Mouse (Mus musculus) gastrocnemius, postnatal 25 days (tissue): Measurements from ENCODE around the gene Usp2. TPM values are rescaled to one million over a fixed set of nuclear protein-coding genes. Genes with fewer than 3 reads are reported as not detected.
A peak's percentile ranks its signal among the peaks of the same experiment; 100 is the strongest.

Source experiments
- DNase-seq: peaks from one replicate; pipeline ENCODE4 v3.0.0; 2022
- total RNA-seq, 2 experiments: library from RNA; stranded (reverse); gene quantifications; 1 replicate in 1 of 2; 2 replicates in 1 of 2; pipeline ENCODE4 v1.2.3; 2021

The Usp2 gene
- total RNA-seq, 2 experiments from 2014 or later, result 160 to 313 TPM

- DNase-seq, result no peak
Measured at GRCm38 (mm10) chr9:44075276-44075995, 8.6 kb downstream of the Usp2 start.

GRCm38 (mm10) chr9:44075996-44076763 is 9.4 kb downstream of the Usp2 start:
- DNase-seq, result no peak

DNA sequence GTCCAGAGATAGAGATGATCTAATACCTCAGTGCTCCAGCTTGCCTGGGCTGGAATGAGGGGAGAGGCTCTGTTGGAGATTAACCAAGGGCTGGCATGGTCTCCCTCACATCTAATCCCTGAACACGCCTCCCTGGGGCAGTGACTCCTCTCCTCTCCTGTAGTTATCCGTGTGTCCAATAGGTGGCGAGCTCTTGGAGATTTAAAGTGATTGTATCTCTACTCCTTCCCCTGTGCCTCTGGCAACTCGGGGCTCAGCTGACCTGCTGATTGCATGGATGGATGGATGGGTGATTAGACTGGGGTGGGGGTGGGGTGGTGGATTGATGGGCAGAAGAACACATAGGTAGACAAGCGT is 9.9 kb downstream of the Usp2 start:
- peak; percentile 87 for DNase-seq

- no peak for DNase-seq
Measured at GRCm38 (mm10) chr9:44077266-44077910, 10.6 kb downstream of the Usp2 start.

- DNase-seq, result no peak
Measured at GRCm38 (mm10) chr9:44078136-44078797, 11.4 kb downstream of the Usp2 start.

- peak; percentile 96 for DNase-seq
Measured at GRCm38 (mm10) chr9:44078955-44079756, 12.3 kb downstream of the Usp2 start.

GRCm38 (mm10) chr9:44079997-44080780 is 13.4 kb downstream of the Usp2 start:
- no peak for DNase-seq

GRCm38 (mm10) chr9:44080953-44081352 is 14.1 kb downstream of the Usp2 start:
- no peak for DNase-seq

- DNase-seq, result no peak
Measured at GRCm38 (mm10) chr9:44081581-44081980, 14.8 kb downstream of the Usp2 start.

GRCm38 (mm10) chr9:44082266-44082665 is 15.4 kb downstream of the Usp2 start:
- no peak for DNase-seq

DNA sequence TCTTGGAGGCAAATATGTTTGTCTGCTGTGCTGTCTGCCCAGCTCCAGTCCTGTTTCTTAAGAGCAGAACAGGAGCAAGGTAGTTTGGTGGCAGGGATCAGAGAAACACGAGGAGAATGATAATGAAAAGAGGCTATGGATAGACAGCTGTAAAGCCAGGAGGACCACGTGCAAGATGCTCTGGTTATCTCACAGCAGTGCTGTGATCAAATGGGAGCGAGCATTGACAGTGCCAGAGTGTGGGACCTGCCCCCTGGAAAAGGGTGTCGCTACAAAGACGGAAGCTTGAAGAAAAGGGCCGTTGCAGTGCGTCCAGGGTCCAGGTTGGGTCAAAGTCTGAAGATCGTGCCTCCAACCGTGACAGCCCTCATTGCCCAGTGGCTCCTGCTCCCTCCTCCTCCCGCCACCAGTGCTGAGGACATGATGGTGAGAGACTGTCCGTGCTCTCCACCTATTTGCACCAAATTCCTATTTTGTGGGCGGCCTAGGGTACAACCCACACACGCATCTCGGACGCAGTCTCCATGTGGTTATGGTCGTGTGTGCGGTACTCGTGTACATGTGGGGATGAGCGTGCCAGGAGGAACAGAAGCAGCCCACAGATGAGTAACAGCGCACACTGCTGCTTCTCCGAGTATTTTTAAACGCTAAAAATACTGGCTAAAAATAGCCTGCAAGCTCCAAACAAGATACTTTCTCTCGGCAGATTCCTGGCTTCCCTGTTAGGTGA is 16.7 kb downstream of the Usp2 start:
- DNase-seq, result peak; percentile 54

DNA sequence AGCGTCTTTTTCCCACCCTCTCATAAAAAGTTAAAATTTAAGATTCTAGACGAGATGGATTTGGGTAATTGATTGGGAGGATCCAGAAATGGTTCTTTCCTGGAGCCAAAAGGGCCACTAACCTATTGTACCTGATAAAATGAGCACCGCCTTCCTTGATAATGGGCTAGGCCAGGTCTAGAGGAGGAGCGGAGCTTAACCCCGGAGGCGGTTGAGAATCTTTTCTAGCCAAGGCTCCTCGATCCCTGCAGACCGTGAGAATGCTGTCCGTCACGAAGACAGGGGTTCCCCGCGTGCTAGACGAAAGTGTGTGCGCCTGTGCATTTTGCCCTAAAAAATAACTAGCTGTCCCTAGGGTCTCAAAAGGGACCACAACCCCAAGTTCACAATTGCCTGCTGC is 17.4 kb downstream of the Usp2 start:
- DNase-seq, result no peak

GRCm38 (mm10) chr9:44084659-44085229 is 17.9 kb downstream of the Usp2 start:
- DNase-seq, result peak; percentile 97

GRCm38 (mm10) chr9:44085276-44085675 is 18.5 kb downstream of the Usp2 start:
- DNase-seq, result no peak

DNA sequence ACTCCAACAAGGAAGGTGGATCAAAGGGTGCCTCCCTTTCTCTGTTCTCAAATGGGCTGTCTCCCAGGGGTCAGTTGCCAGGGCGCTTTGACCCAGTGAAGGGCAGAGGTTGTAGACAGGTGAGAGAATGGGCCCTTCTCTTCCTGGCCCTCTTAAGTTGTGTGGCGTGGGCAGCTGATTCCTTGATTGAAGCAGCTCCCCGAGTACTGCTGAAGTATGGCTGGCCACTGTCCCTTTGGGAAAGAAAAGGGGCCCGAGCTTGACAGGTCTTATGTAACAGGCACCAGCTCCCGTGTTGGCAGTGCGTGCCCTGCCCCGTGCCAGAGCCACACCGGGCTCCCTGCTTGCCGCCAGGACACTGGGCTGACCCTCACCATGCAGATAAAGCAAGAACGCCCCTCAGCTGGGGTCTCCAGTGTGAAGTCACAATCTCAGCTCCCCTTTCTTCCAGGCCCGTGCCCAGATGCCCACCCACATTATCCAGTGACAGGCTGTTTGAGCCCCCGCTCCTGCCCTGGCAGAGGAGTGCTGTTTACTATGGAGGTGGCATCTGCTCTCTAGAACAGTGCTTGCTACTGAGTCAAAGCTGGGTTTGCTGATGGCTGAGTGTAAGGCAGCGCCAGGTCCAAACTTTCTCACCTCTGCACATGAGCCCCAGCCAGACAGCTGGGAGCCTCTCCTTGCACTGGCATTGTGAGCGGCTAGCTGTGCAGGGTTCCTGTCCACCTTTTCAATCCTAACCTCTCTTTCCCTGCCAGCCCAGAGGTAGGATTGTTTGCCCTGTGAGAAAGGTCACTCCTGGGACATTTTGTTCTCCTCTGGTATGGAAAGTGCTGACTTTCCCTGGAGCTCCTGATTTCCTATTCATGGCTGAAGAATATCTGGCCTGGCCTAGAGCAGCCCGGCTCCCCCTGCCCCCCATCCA is 19.2 kb downstream of the Usp2 start:
- DNase-seq, result peak; percentile 80

DNA sequence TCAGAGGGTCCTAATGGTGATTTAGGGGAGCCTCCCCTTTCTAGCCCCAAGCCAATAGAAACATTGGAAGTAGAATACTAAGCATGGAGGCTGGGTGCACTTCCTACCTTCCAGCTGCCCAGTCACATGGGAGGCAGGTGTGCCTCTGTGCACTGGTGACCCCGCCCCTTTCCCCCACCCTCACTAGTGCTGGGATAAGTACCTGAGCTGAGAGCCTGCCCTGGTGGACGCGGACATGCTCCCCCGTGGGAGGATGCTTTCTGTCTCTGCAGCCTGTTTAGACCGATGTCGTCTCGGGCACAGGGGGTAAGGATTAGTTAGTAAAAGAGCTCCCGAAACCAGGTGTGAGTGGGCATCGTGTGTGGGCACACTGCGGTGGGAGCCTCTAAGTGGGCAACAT is 20.1 kb downstream of the Usp2 start:
- DNase-seq, result peak; percentile 53

DNA sequence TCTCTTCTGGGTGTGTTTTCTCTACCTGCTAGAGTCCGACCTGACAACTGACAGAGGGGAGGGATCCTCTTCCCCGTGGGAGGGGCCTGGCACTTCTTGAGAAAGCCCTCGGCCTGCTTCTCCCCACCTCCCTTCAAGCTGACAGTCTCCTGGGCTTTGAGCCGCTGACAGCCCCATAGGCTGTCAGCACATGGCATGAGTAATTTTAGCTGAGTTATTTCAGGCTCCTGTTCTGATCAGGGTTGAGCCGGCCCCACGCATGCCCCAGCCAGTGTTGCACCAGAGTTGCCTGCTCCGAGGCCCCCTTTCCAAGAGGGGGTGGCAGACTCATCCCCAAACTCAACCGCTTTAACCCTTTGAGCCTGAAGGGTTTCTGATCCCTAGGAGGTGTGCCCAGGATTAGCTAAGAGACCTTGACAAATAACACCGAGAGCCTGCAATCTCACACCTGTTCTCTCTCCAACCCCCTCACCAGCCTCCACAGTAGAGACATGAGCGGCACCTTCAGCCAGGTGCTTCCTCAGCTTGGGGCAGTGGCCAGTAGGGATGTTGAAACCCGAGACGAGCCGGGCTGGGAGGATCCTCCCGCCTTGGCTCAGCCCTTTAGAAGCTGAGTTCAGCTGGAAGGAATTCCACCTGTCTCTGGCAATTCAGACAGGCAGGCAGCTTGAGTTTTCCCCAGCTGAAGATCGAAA is 21.1 kb downstream of the Usp2 start:
- DNase-seq, result peak; percentile 82
